Mouse (Mus musculus) central nervous system, embryonic 14 days (tissue): ENCODE results near the gene Slc22a28. TPM values are rescaled to one million over a fixed set of nuclear protein-coding genes. Genes with fewer than 3 reads are reported as not detected.

Source experiments
- polyA plus RNA-seq: library from polyadenylated mRNA; depleted of rRNA; stranded (reverse); fragments of >200 nt; gene quantifications from 2 replicates; pipeline ENCODE4 v1.2.3, GENCODE M21; 2012; rRNA removed

The Slc22a28 gene
- polyA plus RNA-seq, result not detected in 2 replicates

DNA sequence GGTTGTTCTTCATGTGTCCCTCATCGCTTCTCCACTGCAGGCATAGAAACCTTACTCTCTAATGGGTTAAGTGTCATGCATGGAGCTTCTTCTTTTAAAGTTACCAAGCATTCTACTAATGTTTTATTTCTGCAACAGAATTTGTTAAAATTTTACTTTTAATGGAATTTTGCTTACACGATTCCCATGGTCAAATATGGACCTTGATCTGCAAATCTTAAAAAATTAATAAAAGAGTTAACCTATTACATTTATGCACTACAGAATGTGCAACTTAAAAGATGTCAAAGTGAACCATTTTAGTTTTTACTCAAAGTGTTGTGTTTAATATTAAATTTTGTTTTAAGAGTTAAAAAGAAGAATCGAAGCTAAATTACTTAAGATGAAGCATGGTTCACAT is at the start of gene Slc22a28:
Gene Slc22a28, minus strand, starts transcription at position 102 of the 400 bp plus-strand sequence.

Other genes with a start within 250 kb of the Slc22a28 start
- not detected in 2 replicates for gene Slc22a27, start 166.0 kb downstream of the Slc22a28 start, polyA plus RNA-seq
- gene Slc22a29, start 86.9 kb upstream of the Slc22a28 start, polyA plus RNA-seq, result 0.02 and 0.11 TPM in 2 replicates